Mouse (Mus musculus): Measurements from ENCODE around the gene Fads1. TPM values are rescaled to one million over a fixed set of nuclear protein-coding genes. Genes with fewer than 3 reads are reported as not detected.
A peak's percentile ranks its signal among the peaks of the same experiment; 100 is the strongest.

The Fads1 gene
- polyA plus RNA-seq, 1 experiment from 2014 or later, result 138 TPM

DNA sequence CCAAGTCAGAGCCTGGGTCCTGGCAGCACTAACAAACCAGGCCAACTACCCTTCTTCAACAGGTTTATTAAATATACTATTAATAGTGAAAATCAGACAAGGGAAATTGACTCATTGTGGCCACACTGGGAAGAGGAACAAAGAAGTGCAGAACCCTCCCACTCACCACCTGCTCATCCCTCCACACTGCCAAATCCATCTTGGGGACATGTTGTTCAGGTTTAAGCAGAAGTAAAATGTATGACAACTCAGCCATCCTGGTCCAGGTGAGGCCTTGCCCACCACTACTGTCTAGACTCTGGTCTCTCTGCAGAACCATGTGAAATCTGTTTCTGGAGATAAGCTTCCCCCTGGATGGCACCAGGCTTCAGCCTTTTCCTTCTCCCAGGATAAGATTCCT is 10.8 kb upstream of the Fads1 start:
- H3K27ac ChIP-seq (replicated peaks; ENCODE audit: low read depth, low read length), result no peak overlapping the region
- H3K9ac ChIP-seq (ENCODE audit: low read length), result no peak overlapping the region
- no peaks in the 10 kb centered on the region for H3K36me3 ChIP-seq (ENCODE audit: control insufficient read depth, insufficient read depth, low read length)
- no peaks in the 10 kb centered on the region for H3K4me1 ChIP-seq (ENCODE audit: control insufficient read depth, insufficient read depth, low read length)
- H3K27me3 ChIP-seq (ENCODE audit: control insufficient read depth, insufficient read depth, low read length), result no peaks in the 10 kb centered on the region
- H3K9me3 ChIP-seq (ENCODE audit: control insufficient read depth, low read length), result no peaks in the 10 kb centered on the region
- no peak overlapping the region for H3K4me2 ChIP-seq (ENCODE audit: low read depth, severe bottlenecking)
- ATAC-seq (ENCODE audit: insufficient number of reproducible peaks, low FRiP score, low TSS enrichment, low read depth) (no peak), DNase-seq (ENCODE audit: low spot score) (no peak)
- H3K4me3 ChIP-seq (ENCODE audit: low read depth, low read length), result no peak overlapping the region

DNA sequence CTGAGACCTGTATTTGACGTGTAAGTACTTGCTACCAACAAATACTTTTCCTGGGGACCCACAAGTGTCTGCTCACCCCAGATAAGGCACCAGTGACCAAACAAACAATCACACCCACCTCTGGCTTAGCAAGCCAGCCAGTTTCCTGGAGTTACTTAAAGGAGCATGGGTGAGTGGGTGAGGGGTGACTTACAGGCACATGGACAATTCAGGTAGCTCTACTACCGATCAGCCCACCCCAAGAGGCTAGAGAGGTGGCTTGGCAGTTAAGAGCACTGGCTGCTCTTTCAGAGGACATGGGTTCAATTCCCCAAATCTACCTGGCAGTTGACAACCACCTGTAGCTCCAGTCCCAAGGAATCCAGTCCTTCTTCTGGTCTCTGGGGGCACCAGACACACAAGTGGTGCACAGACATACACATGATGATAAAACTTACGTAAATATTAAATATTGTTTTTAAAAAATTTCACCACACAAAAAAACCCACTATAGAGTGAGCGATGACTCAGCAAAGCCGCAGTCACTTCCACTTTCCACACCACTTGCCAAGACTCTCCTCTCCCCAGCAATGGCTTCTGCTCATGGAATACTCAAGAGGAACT is 9.5 kb upstream of the Fads1 start:
- no peaks in the 10 kb centered on the region for H3K4me1 ChIP-seq (ENCODE audit: control insufficient read depth, insufficient read depth, low read length)
- H3K9ac ChIP-seq (ENCODE audit: low read length), result no peak overlapping the region
- H3K4me2 ChIP-seq (ENCODE audit: low read depth, severe bottlenecking), result no peak overlapping the region
- no peak overlapping the region for H3K27ac ChIP-seq (replicated peaks; ENCODE audit: low read depth, low read length)
- DNase-seq (ENCODE audit: low spot score), result no peak
- no peaks in the 10 kb centered on the region for H3K9me3 ChIP-seq (ENCODE audit: control insufficient read depth, low read length)
- ATAC-seq (ENCODE audit: insufficient number of reproducible peaks, low FRiP score, low TSS enrichment, low read depth), result no peak
- H3K4me3 ChIP-seq (ENCODE audit: low read depth, low read length), result no peak overlapping the region
- H3K36me3 ChIP-seq (ENCODE audit: control insufficient read depth, insufficient read depth, low read length), result no peaks in the 10 kb centered on the region
- no peaks in the 10 kb centered on the region for H3K27me3 ChIP-seq (ENCODE audit: control insufficient read depth, insufficient read depth, low read length)
- WGBS, result 84% methylated on average over 5 of the region's 5 CpGs

DNA sequence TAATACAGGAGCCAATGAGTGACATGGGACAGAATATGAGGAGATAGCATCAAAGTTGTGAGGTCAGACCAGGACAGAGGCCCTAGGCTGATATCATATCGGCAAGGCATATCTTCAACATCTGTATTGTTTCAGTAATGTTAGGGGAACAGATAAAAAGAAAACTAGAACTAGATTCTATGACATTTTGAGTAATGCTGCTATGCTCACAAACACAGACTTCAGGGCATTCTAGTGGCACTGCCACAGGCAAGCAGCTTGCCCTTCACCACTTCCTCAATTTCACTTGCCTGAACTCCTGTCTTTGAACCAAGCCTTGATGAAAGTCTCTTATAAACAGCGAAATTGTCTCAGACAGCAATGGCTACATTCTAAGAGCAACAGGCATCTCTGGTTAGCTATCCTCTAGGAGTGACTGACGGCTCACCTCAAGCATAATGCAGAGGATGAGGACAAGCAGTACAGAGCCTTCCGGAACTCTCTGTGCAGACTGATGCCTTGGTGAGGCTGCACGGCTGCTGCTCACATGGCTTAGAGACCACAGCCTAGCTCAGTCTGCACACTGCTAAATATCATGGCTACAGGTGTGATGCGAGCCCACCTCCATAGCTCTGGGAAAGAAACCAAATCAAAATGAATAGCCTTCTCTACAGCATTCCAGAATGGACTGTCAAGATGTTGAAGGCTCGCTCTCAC is 8.7 kb upstream of the Fads1 start:
- no peaks in the 10 kb centered on the region for H3K9me3 ChIP-seq (ENCODE audit: control insufficient read depth, low read length)
- no peak overlapping the region for H3K4me2 ChIP-seq (ENCODE audit: low read depth, severe bottlenecking)
- ATAC-seq (ENCODE audit: insufficient number of reproducible peaks, low FRiP score, low TSS enrichment, low read depth) (no peak), DNase-seq (ENCODE audit: low spot score) (no peak)
- no peaks in the 10 kb centered on the region for H3K27me3 ChIP-seq (ENCODE audit: control insufficient read depth, insufficient read depth, low read length)
- H3K4me1 ChIP-seq (ENCODE audit: control insufficient read depth, insufficient read depth, low read length), result no peaks in the 10 kb centered on the region
- no peak overlapping the region for H3K4me3 ChIP-seq (ENCODE audit: low read depth, low read length)
- H3K27ac ChIP-seq (replicated peaks; ENCODE audit: low read depth, low read length), result no peak overlapping the region
- H3K9ac ChIP-seq (ENCODE audit: low read length), result no peak overlapping the region
- H3K36me3 ChIP-seq (ENCODE audit: control insufficient read depth, insufficient read depth, low read length), result no peaks in the 10 kb centered on the region
- 93% methylated on average over 7 of the region's 7 CpGs for WGBS

DNA sequence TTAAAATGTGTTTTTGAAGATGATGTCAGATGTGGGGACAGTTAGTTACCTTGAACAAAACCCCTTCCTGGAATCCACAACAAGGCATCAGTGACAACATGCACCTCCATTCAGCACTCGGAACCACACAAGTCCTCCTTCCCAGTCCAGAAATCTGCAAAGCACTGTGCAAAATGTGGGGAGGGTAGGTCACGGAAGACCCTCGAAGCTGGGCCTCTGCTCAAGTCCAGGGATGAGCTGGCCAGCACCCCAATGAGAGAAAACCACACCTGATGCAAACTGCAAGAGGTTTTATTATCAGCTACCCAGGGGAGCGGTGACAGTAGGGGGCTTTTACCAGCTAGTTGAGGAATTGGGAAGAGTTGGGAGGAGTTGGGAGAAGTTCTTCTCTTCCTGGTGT is 7.7 kb upstream of the Fads1 start:
- no peaks in the 10 kb centered on the region for H3K36me3 ChIP-seq (ENCODE audit: control insufficient read depth, insufficient read depth, low read length)
- H3K9me3 ChIP-seq (ENCODE audit: control insufficient read depth, low read length), result no peaks in the 10 kb centered on the region
- ATAC-seq (ENCODE audit: insufficient number of reproducible peaks, low FRiP score, low TSS enrichment, low read depth) (no peak), DNase-seq (ENCODE audit: low spot score) (no peak)
- no peak overlapping the region for H3K4me3 ChIP-seq (ENCODE audit: low read depth, low read length)
- H3K27me3 ChIP-seq (ENCODE audit: control insufficient read depth, insufficient read depth, low read length), result no peaks in the 10 kb centered on the region
- H3K27ac ChIP-seq (replicated peaks; ENCODE audit: low read depth, low read length), result no peak overlapping the region
- H3K9ac ChIP-seq (ENCODE audit: low read length), result no peak overlapping the region
- 80% methylated on average over 4 of the region's 4 CpGs for WGBS
- H3K4me2 ChIP-seq (ENCODE audit: low read depth, severe bottlenecking), result no peak overlapping the region
- H3K4me1 ChIP-seq (ENCODE audit: control insufficient read depth, insufficient read depth, low read length), result no peaks in the 10 kb centered on the region

DNA sequence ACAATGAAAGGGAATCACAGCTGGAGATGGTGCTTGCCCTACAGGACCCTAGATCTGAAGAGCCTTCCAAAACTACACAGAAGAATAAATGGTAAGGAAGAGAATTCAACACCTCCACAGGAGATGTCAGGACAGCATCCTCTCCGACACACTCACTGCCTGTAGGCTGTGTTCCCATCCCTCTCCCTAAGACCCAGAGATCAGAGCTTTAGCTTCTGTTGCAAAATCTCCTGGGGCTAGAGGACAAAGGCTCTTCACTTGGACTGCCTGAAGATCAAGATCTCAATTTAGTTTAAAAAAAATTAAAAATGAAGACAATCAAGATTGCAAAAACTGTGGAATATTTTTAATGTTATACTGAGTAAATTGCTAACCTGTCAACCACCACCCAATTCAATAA is 6.2 kb upstream of the Fads1 start:
- Histone ChIP-seq H3K36me3 (ENCODE audit: control insufficient read depth, insufficient read depth, low read length) (no peaks in the 10 kb centered on the region), H3K9ac (ENCODE audit: low read length) (no peak overlapping the region), H3K4me1 (ENCODE audit: control insufficient read depth, insufficient read depth, low read length) (no peaks in the 10 kb centered on the region), H3K4me3 (ENCODE audit: low read depth, low read length) (no peak overlapping the region), H3K27me3 (ENCODE audit: control insufficient read depth, insufficient read depth, low read length) (no peaks in the 10 kb centered on the region), H3K9me3 (ENCODE audit: control insufficient read depth, low read length) (no peaks in the 10 kb centered on the region), H3K27ac (replicated peaks; ENCODE audit: low read depth, low read length) (no peak overlapping the region), H3K4me2 (ENCODE audit: low read depth, severe bottlenecking) (no peak overlapping the region)
- WGBS, result 71% methylated on average over 1 of the region's 1 CpGs
- ATAC-seq (ENCODE audit: insufficient number of reproducible peaks, low FRiP score, low TSS enrichment, low read depth) (no peak), DNase-seq (ENCODE audit: low spot score) (no peak)

DNA sequence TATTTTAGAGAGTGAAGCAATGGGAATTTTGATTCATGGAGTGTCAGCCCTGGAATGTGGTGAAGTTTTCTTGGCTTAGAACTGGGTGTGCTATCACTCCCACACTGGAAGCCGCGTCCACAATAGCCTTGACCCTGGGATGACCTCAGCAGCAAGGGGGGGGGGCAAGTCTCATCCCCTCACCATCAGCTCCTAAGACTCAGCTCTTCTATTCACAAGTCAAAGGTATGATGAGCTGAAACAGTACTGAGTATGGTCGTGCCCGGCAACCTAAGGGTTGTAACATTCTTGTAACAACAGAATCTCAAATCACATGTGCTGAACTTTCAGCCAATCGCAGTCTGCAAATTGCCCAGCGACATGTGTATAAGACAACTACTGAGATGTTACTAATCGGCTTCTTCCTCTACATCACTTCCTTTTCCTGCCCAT is 5.7 kb upstream of the Fads1 start:
- Histone ChIP-seq H3K27ac (replicated peaks; ENCODE audit: low read depth, low read length) (no peak overlapping the region), H3K36me3 (ENCODE audit: control insufficient read depth, insufficient read depth, low read length) (no peaks in the 10 kb centered on the region), H3K9ac (ENCODE audit: low read length) (no peak overlapping the region), H3K27me3 (ENCODE audit: control insufficient read depth, insufficient read depth, low read length) (no peaks in the 10 kb centered on the region), H3K4me2 (ENCODE audit: low read depth, severe bottlenecking) (no peak overlapping the region), H3K9me3 (ENCODE audit: control insufficient read depth, low read length) (no peaks in the 10 kb centered on the region), H3K4me3 (ENCODE audit: low read depth, low read length) (no peak overlapping the region), H3K4me1 (ENCODE audit: control insufficient read depth, insufficient read depth, low read length) (no peaks in the 10 kb centered on the region)
- no peak for DNase-seq (ENCODE audit: low spot score)
- no peak for ATAC-seq (ENCODE audit: insufficient number of reproducible peaks, low FRiP score, low TSS enrichment, low read depth)
- 68% methylated on average over 7 of the region's 7 CpGs for WGBS

DNA sequence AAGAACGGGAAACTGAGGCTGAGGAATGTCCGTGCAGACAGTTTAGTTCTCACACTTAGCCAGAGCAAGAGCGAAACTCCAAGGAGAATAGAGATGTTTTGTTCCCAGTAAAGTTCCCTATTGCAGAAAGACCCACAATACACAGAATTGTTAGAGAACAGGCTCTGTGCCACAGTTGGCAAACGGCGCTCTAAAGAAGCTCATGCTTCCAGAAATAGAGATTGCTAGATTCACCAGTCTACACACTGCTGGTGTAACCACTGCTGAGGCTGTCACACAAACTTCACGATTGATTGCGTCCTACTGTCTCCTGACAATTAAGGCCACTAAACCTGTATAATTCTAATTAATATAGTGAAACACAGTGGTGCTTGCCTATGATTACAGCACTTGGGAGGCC is 1.5 kb upstream of the Fads1 start:
- Histone ChIP-seq H3K27ac (replicated peaks; ENCODE audit: low read depth, low read length) (no peak overlapping the region), H3K9ac (ENCODE audit: low read length) (no peak overlapping the region), H3K9me3 (ENCODE audit: control insufficient read depth, low read length) (no peaks in the 10 kb centered on the region), H3K4me1 (ENCODE audit: control insufficient read depth, insufficient read depth, low read length) (peaks cover 8% of the 10 kb centered on the region; the same call in 1 of the 2 replicates), H3K4me3 (ENCODE audit: low read depth, low read length) (no peak overlapping the region), H3K27me3 (ENCODE audit: control insufficient read depth, insufficient read depth, low read length) (no peaks in the 10 kb centered on the region), H3K4me2 (ENCODE audit: low read depth, severe bottlenecking) (no peak overlapping the region), H3K36me3 (ENCODE audit: control insufficient read depth, insufficient read depth, low read length) (peaks cover 10% of the 10 kb centered on the region)
- DNase-seq (ENCODE audit: low spot score) (no peak), ATAC-seq (ENCODE audit: insufficient number of reproducible peaks, low FRiP score, low TSS enrichment, low read depth) (no peak)
- WGBS, result 94% methylated on average over 7 of the region's 7 CpGs

DNA sequence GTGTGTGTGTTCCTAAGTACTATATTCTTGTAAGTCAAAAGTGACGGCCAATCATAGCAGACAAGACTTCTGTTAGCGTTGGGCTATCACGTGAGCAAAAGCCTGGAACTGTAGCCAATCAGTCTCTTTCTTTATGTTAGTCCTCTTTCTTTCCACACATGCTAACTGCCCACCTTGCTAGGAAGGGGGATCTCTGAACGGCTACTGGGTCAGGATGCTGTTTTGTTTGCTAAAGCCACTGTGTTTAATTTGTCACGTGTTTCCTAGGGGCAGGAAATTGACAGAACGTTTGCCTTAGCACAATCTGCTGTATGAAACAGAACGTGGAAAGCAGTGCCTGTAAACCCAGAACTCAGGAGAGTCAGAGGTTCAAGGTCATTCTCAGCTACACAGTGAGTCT is 546 bp upstream of the Fads1 start:
- no peaks in the 10 kb centered on the region for H3K9me3 ChIP-seq (ENCODE audit: control insufficient read depth, low read length)
- no peak for ATAC-seq (ENCODE audit: insufficient number of reproducible peaks, low FRiP score, low TSS enrichment, low read depth)
- peak overlapping the region; percentile 29; the same call in 1 of the 2 replicates for H3K4me2 ChIP-seq (ENCODE audit: low read depth, severe bottlenecking)
- H3K36me3 ChIP-seq (ENCODE audit: control insufficient read depth, insufficient read depth, low read length), result peaks cover 16% of the 10 kb centered on the region
- WGBS, result 42% methylated on average over 7 of the region's 7 CpGs
- no peaks in the 10 kb centered on the region for H3K27me3 ChIP-seq (ENCODE audit: control insufficient read depth, insufficient read depth, low read length)
- peaks cover 8% of the 10 kb centered on the region; the same call in 1 of the 2 replicates for H3K4me1 ChIP-seq (ENCODE audit: control insufficient read depth, insufficient read depth, low read length)
- no peak overlapping the region for H3K27ac ChIP-seq (replicated peaks; ENCODE audit: low read depth, low read length)
- H3K9ac ChIP-seq (ENCODE audit: low read length), result no peak overlapping the region
- H3K4me3 ChIP-seq (ENCODE audit: low read depth, low read length), result peak overlapping the region; percentile 72
- DNase-seq (ENCODE audit: low spot score), result no peak
